Mouse (Mus musculus) brown adipose tissue, adult 24 weeks (tissue): ENCODE data around the gene U2surp. TPM values are rescaled to one million over a fixed set of nuclear protein-coding genes. Genes with fewer than 3 reads are reported as not detected.

Experiments
- H3K27ac ChIP-seq: fragments of 200-500 bp; replicated peaks from 2 replicates; pipeline ENCODE4 v1.5.1; 2012; ENCODE audit warnings: low read depth, mild to moderate bottlenecking, low read length
- H3K4me1 ChIP-seq: fragments of 200-500 bp; 2 replicates; pipeline ENCODE4 v1.6.1; 2012; ENCODE audit warnings: low read length, mixed read lengths; ENCODE audit not compliant: control insufficient read depth, insufficient read depth, insufficient read length
- H3K4me3 ChIP-seq: fragments of 200-500 bp; 2 replicates; pipeline ENCODE4 v1.5.1; 2012; ENCODE audit warnings: low read depth, mild to moderate bottlenecking, low read length, moderate library complexity; ENCODE audit not compliant: insufficient read depth
- polyA plus RNA-seq: library from polyadenylated mRNA; stranded (reverse); fragments of >200 nt; gene quantifications from 2 replicates; pipeline ENCODE4 v1.2.4, GENCODE M21; 2012; ENCODE audit not compliant: missing spikeins, insufficient read depth, insufficient read length

Gene U2surp
- polyA plus RNA-seq, 1 experiment: 33.4 TPM

DNA sequence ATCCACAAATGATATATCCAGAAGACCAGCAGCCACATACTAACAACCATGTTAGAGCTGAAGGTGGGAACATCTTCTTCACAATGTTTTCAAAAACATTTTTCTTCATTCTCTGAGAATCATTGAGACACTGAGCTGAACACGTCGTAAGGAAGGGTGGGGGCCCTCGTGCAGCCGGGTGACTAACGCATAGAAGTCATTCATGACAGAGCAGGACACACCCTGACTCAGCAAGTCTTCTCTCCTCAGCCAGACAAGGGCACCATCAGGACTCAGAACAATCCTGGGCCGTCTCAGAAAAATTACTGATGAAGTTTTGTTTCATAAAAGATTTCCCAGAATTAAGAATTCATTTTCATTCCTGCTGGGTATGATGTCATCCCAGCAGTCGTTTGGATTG lies 34.9 kb upstream of the U2surp start:
- Histone ChIP-seq H3K4me3 (no peak overlapping the region), H3K27ac (no peak overlapping the region), H3K4me1 (peaks cover 3% of the 10 kb centered on the region; the same call in 1 of the 2 replicates)

GRCm38 (mm10) chr9:95544598-95544997 lies 32.8 kb upstream of the U2surp start:
- no peak overlapping the region for H3K4me3 ChIP-seq
- no peaks in the 10 kb centered on the region for H3K4me1 ChIP-seq
- no peak overlapping the region for H3K27ac ChIP-seq

GRCm38 (mm10) chr9:95542475-95542874 lies 30.7 kb upstream of the U2surp start:
- Histone ChIP-seq H3K4me3 (no peak overlapping the region), H3K4me1 (no peaks in the 10 kb centered on the region), H3K27ac (no peak overlapping the region)

- Histone ChIP-seq H3K4me3 (no peak overlapping the region), H3K4me1 (no peaks in the 10 kb centered on the region), H3K27ac (no peak overlapping the region)
Observed at GRCm38 (mm10) chr9:95541650-95542432, 30.0 kb upstream of the U2surp start.

DNA sequence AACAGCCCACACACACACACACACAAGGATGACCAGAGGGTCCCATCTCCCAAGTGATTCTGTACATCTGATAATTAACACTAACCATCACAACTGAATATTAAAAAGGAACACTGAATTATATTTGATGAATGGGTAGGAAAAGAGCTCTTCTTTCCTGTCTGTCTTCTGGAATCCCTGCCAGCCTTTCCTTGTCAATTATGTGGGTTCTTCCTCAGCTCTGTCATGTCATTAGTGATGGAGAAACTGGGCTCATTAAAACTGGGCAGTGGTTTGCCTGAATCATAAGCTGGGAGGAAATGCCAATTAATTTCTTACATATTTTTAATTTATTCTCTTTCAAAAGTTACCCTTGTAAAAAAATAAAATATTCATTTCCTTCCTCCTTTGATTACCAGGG lies 29.4 kb upstream of the U2surp start:
- no peak overlapping the region for H3K27ac ChIP-seq
- H3K4me3 ChIP-seq: no peak overlapping the region

GRCm38 (mm10) chr9:95540487-95540886 lies 28.7 kb upstream of the U2surp start:
- Histone ChIP-seq H3K4me3 (no peak overlapping the region), H3K4me1 (no peaks in the 10 kb centered on the region), H3K27ac (no peak overlapping the region)

More for the DNA sequence above, 29.4 kb upstream of the U2surp start:
- H3K4me1 ChIP-seq: no peaks in the 10 kb centered on the region

- H3K4me1 ChIP-seq: no peaks in the 10 kb centered on the region
- H3K4me3 ChIP-seq: no peak overlapping the region
- no peak overlapping the region for H3K27ac ChIP-seq
Observed at GRCm38 (mm10) chr9:95539176-95539800, 27.5 kb upstream of the U2surp start.

- H3K4me3 ChIP-seq: no peak overlapping the region
- no peaks in the 10 kb centered on the region for H3K4me1 ChIP-seq
- H3K27ac ChIP-seq: no peak overlapping the region
Observed at GRCm38 (mm10) chr9:95533817-95534216, 22.0 kb upstream of the U2surp start.

GRCm38 (mm10) chr9:95531144-95531543 lies 19.3 kb upstream of the U2surp start:
- H3K27ac ChIP-seq: no peak overlapping the region
- no peaks in the 10 kb centered on the region for H3K4me1 ChIP-seq
- no peak overlapping the region for H3K4me3 ChIP-seq

DNA sequence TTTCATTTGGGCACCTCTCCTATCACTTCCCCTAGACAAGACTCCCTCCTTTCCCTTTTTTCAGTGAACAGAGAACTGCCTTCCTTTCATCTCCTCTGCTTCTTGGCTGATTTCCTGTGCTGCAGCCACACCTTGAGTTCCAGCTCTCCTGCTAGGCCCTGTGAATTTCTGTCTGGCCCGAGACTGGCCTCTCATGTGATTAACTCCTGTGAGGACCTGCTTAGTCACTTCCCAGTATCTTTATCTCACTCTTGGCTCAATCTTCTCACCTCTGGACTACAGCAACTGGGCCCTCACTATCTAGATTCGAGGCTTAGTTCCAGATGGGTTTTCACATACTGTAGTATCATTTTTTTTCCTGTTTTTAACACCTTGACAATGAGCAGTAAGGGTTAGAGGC lies 15.9 kb upstream of the U2surp start:
- Histone ChIP-seq H3K27ac (no peak overlapping the region), H3K4me1 (no peaks in the 10 kb centered on the region), H3K4me3 (no peak overlapping the region)

DNA sequence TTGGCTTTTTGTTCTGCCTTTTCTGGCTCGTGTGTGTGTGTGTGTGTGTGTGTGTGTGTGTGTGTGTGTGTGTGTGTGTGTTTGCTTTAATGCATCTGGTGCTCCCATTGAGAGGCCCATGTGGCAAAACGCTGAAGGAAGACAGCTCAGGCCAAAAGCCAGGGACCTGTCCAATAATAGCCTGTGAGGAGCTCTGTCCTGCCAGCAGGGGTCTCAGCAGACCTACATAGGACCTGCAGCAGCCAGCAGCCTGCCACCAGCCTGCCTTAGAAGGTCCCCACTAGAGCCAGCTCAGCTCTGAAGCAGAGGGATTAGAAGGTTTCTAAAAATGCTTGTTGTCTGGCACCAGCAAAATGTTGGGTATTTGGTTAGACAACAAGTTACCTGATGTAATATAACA lies 14.2 kb upstream of the U2surp start:
- Histone ChIP-seq H3K4me3 (no peak overlapping the region), H3K27ac (no peak overlapping the region), H3K4me1 (no peaks in the 10 kb centered on the region)

DNA sequence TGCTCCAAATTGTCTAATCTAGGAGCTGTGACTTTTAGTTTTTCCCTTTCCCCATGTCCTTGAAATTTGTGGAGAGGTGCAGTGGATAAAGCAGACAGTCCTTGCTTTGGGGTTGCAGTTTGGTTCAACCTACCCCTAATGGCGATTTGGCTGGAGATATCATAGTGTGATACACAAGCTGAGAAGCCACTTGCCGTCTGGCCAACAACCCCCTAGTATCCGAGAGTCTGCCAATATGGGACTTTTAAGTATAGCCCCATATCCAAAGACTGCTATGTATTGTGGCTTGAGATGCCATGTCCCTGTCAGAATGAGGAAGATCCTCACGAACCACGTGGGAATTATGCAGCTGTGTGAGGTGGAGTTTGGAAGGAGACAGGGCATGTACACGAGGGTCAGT lies 13.6 kb upstream of the U2surp start:
- Histone ChIP-seq H3K27ac (no peak overlapping the region), H3K4me3 (no peak overlapping the region), H3K4me1 (no peaks in the 10 kb centered on the region)

- Histone ChIP-seq H3K4me1 (no peaks in the 10 kb centered on the region), H3K27ac (no peak overlapping the region), H3K4me3 (no peak overlapping the region)
Observed at GRCm38 (mm10) chr9:95522561-95522960, 10.8 kb upstream of the U2surp start.

DNA sequence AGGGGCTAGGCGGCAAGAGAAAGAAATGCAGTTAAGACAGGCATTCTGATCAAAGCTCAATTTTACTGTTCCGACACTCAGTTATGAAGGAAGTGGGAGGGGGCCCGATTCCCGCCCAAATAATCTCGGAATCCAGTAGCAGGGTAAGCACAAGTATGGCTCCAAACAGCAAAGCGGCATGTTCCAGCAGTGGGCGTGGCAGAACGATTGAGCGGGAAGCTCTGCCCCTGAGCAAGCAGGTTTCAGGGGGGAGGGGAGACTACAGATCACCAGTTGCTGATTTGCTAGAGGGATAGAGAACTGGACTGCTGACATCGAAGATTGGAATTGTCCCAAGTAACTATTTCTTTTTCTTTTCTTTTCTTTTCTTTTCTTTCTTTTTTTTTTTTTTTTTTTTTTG lies 9.8 kb upstream of the U2surp start:
- H3K27ac ChIP-seq: no peak overlapping the region
- no peaks in the 10 kb centered on the region for H3K4me1 ChIP-seq
- no peak overlapping the region for H3K4me3 ChIP-seq

DNA sequence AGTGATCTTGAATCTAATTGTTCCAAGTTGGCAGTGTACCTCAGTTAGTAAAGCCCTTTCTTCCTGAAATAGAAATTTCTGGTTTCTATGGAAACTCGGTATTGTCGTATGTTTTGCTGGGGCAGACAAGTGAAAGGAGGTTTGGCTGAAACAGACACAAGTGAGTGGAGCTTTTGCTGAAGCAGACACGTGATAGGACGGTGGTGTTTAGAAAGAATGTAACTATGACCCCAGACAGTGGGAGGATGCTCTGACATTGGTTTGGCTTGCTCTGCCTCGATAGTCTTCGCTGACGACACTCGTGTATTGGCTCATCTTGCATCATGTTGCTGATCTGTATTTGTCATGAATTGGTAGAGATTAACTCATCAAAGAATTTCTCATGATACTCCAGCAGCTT lies 9.2 kb upstream of the U2surp start:
- Histone ChIP-seq H3K27ac (no peak overlapping the region), H3K4me1 (no peaks in the 10 kb centered on the region), H3K4me3 (no peak overlapping the region)

- H3K4me1 ChIP-seq: no peaks in the 10 kb centered on the region
- no peak overlapping the region for H3K27ac ChIP-seq
- no peak overlapping the region for H3K4me3 ChIP-seq
Observed at GRCm38 (mm10) chr9:95520563-95520962, 8.8 kb upstream of the U2surp start.
